Mouse (Mus musculus): Measurements from ENCODE around the gene Phf21a. TPM values are rescaled to one million over a fixed set of nuclear protein-coding genes. Genes with fewer than 3 reads are reported as not detected.

The Phf21a gene
- polyA plus RNA-seq, 1 experiment, result 10.9 TPM

Other genes with a start within 250 kb of the Phf21a start
- 3.1 and 4.8 TPM in 2 replicates for gene Chrm4, start 165.9 kb upstream of the Phf21a start, polyA plus RNA-seq (2012; rRNA removed)
- 5.8 and 7.8 TPM in 2 replicates for gene Mdk, start 160.8 kb upstream of the Phf21a start, polyA plus RNA-seq (2012; rRNA removed)
- not detected in 2 replicates for gene Gm9821, start 147.4 kb upstream of the Phf21a start, polyA plus RNA-seq (2012; rRNA removed)
- 204 and 245 TPM in 2 replicates for gene Dgkz, start 117.3 kb upstream of the Phf21a start, polyA plus RNA-seq (2012; rRNA removed)
- gene Creb3l1, start 68.6 kb upstream of the Phf21a start, polyA plus RNA-seq (2012; rRNA removed), result 15.6 and 19.3 TPM in 2 replicates

Measured in large intestine, adult 2 months (tissue).